Mouse (Mus musculus) ES-Bruce4 (cell line): ENCODE measurements around the gene Fam102a.
A peak's percentile ranks its signal among the peaks of the same experiment; 100 is the strongest.

ENCODE experiments used
- CTCF ChIP-seq: IDR thresholded peaks from one replicate; pipeline ENCODE4 v1.8.1; 2011; ENCODE audit warnings: low read depth, low read length
- EP300 ChIP-seq: IDR thresholded peaks from 2 replicates; pipeline ENCODE4 v1.6.1; 2011; ENCODE audit warnings: low read depth, low read length; ENCODE audit not compliant: insufficient read depth
- POLR2A ChIP-seq: IDR thresholded peaks from one replicate; pipeline ENCODE4 v1.8.1; 2011; ENCODE audit warnings: low read length; ENCODE audit not compliant: insufficient read depth

GRCm38 (mm10) chr2:32534733-32535471 is at the start of gene Fam102a:
- TF ChIP-seq CTCF: no peak
- TF ChIP-seq POLR2A: peak; percentile 57
- no peak for TF ChIP-seq EP300
